Mouse (Mus musculus): ENCODE measurements around the gene Naa80.

- TF ChIP-seq EP300 (IDR thresholded peaks at IDR 0.05; ENCODE audit: low read depth): peak; percentile 7; the same call in 1 of the 2 replicates
- peak; percentile 35 for TF ChIP-seq CTCF (IDR thresholded peaks at IDR 0.05; ENCODE audit: low read depth)
Observed at GRCm38 (mm10) chr9:107612945-107613569, 34.4 kb downstream of the Naa80 start.

Data from heart, postnatal 0 days (tissue).